Mouse (Mus musculus) lung, postnatal 0 days (tissue): ENCODE data around the gene Cyth1. TPM values are rescaled to one million over a fixed set of nuclear protein-coding genes. Genes with fewer than 3 reads are reported as not detected.
A peak's percentile ranks its signal among the peaks of the same experiment; 100 is the strongest.

Experiments
- ATAC-seq: fragments of 200-750 bp; cut with Nextera tagmentation; 2 replicates; pipeline ENCODE4 v1.8.0; 2017; ENCODE audit warnings: moderate library complexity
- DNase-seq: peaks from one replicate; pipeline ENCODE4 v3.0.0-alpha.2; 2016; ENCODE audit warnings: low spot score
- H3K27ac ChIP-seq: fragments of 300-500 bp; sonication (generic); 2 replicates; pipeline ENCODE4 v1.5.1; 2014; ENCODE audit warnings: antibody characterized with exemption, mild to moderate bottlenecking, low read length, mixed read lengths
- H3K27me3 ChIP-seq: fragments of 300-500 bp; sonication (generic); replicated peaks from 2 replicates; pipeline ENCODE4 v1.6.1; 2014; ENCODE audit warnings: low read length, mixed read lengths; ENCODE audit not compliant: insufficient read depth
- H3K36me3 ChIP-seq: fragments of 300-500 bp; sonication (generic); 2 replicates; pipeline ENCODE4 v1.6.1; 2014; ENCODE audit warnings: low read length, mixed read lengths; ENCODE audit not compliant: insufficient read depth
- H3K4me1 ChIP-seq: fragments of 300-500 bp; sonication (generic); 2 replicates; pipeline ENCODE4 v1.6.1; 2014; ENCODE audit warnings: antibody characterized with exemption, low read depth, low read length, mixed read lengths; ENCODE audit not compliant: insufficient read depth
- H3K4me2 ChIP-seq: fragments of 300-500 bp; sonication (generic); replicated peaks from 2 replicates; pipeline ENCODE4 v1.6.1; 2014; ENCODE audit warnings: low read depth, mild to moderate bottlenecking, low read length, moderate library complexity, mixed read lengths
- H3K4me3 ChIP-seq: fragments of 300-500 bp; sonication (generic); 2 replicates; pipeline ENCODE4 v1.5.1; 2014; ENCODE audit warnings: low read depth, low read length
- H3K9ac ChIP-seq: fragments of 300-500 bp; sonication (generic); replicated peaks from 2 replicates; pipeline ENCODE4 v1.6.1; 2014; ENCODE audit warnings: low read depth, mild to moderate bottlenecking
- H3K9me3 ChIP-seq: fragments of 300-500 bp; sonication (generic); 2 replicates; pipeline ENCODE4 v1.6.1; 2016; ENCODE audit warnings: low read length, mixed read lengths
- CTCF ChIP-seq: IDR thresholded peaks from 2 replicates; pipeline ENCODE4 v1.5.1; 2016; ENCODE audit warnings: antibody characterized with exemption, mild to moderate bottlenecking
- EP300 ChIP-seq: IDR thresholded peaks from 2 replicates; pipeline ENCODE4 v1.6.1; 2016; ENCODE audit warnings: antibody characterized with exemption, mild to moderate bottlenecking, control low read depth
- WGBS: fragments of 180-500 bp; shearing (Covaris S2); extraction: QIAGEN DNeasy Blood & Tissue Kit; methylation state at CpG from one replicate; pipeline ENCODE4 v1.1.7; 2014; 5-methylcytosine and 5-hydroxymethylcytosine counted together
- polyA plus RNA-seq: library from polyadenylated mRNA; unstranded; fragments of >200 nt; fragmentation: Nextera tagmentation; extraction: Ambion mirVana; gene quantifications from 2 replicates; pipeline ENCODE4 v1.2.1, GENCODE M21; 2015

Cyth1 gene
- polyA plus RNA-seq, 1 experiment from 2014 or later: 19.5 TPM

DNA sequence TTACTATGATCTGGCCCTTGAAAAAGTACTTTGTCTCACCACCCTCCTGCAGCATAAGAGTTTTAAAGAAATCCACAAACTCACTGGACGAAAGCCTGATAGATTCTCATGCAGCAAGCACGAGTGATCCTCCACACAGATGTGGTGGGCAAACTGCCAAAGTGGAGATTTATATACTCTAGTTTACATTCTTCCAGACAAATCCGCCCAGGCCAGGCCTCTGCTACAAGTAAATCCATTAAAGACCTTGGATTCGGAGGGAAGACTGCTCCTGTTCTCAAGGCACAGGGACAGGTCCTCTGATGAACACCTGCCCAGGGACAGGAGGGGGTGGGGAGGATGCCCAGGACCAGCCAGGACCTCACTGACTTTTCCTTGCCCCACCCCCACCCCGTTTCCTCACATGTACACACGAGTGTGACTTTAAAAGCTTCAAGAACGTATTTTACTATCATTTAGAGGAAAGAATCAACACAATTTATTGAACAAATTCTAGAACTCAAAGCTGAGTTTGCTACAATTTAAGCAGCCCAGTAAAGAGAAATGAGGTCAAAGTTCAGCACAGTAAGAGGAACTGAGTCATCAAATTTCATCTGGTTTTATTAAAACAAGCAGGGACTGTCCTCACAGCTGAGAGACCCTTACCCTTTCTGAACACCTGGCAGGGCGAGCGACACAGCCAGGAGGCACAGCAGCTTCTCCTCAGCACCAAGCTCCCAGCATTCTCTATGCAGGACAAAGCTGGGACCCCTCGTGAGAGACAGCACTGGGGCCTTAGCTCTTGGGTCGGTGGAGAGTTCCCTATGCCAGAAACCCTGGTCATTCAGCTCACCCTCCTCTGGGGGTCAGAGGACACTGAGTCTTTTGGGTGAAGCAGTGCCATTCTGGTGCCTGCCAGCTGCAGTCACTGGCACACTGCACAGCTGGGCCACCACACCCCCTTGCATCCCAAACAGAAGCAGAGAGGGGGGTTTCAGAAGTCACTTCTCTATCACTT is 47.3 kb downstream of the Cyth1 start:
- H3K4me2 ChIP-seq: no peak overlapping the region
- H3K27ac ChIP-seq: 0 out of 2 replicates have a peak overlapping the region, but pooled peaks have one; percentile 5
- H3K27me3 ChIP-seq: no peaks in the 10 kb centered on the region
- H3K9ac ChIP-seq: no peak overlapping the region
- no peaks in the 10 kb centered on the region for H3K9me3 ChIP-seq
- no peak overlapping the region for H3K4me3 ChIP-seq
- H3K36me3 ChIP-seq: no peaks in the 10 kb centered on the region
- TF ChIP-seq EP300 (no peak), CTCF (no peak)
- WGBS: 20% methylated on average over 11 of the region's 11 CpGs
- peaks cover 63% of the 10 kb centered on the region for H3K4me1 ChIP-seq
- DNase-seq (peak; percentile 49), ATAC-seq (no peak)

DNA sequence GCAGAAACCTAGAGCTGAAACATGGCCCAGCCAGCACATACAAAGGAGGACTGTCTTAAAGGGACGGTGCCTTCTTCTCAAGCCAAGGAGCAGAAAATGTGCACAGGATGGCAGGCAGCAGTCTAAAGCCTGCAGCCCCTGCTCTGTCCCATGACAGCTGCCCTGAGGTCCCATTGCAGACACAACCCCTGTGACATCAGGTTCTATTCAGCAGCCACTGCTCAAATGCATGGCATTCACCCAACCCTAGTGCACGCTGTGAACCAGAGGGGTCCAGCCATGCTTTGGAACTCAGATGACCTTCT is 50.1 kb downstream of the Cyth1 start:
- Histone ChIP-seq H3K27ac (0 out of 2 replicates have a peak overlapping the region, but pooled peaks have one; percentile 35), H3K9ac (no peak overlapping the region), H3K4me3 (no peak overlapping the region), H3K27me3 (no peaks in the 10 kb centered on the region), H3K4me2 (no peak overlapping the region; the same call in 1 of the 2 replicates), H3K4me1 (peaks cover 78% of the 10 kb centered on the region), H3K9me3 (no peaks in the 10 kb centered on the region), H3K36me3 (no peaks in the 10 kb centered on the region)
- WGBS: 41% methylated on average over 2 of the region's 2 CpGs
- DNase-seq: no peak
- ATAC-seq: no peak
- TF ChIP-seq CTCF (no peak), EP300 (no peak)

DNA sequence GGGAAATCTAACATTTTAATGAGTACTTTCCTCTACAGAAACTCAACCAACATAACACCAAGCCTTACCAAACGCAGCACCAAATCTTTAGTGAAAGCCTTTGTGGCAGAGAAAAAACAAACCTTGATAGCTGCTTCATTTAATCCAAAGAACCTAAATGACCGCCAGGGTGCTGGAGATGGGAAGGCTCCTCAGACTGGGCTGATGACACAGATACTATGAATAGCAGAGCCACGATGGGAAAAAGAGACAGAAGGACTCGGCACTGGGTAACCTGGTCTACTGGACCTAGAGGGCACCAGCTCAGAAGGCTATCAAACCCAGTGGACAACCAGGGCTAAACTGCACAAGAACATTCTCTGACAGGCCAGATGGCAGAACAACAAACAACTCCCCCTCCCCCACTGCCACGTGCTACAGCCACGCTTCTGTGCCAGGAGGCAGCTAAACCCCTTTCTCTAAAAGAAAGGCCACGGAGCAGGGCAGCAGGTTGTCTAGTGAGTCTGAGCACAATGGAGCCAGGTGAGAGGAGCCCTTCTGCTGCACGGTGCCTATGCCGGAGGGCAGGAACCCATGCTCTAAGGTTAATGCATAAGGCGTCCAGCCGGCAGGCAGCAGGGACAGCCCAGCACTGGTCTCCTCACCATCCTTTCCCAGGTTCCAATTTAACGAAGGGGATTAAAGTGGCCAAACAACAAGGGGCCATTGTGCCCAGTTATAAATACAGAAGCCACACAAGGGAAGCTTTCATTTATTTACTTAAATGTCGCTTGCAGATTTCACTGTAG is 50.7 kb downstream of the Cyth1 start:
- Histone ChIP-seq H3K4me2 (peak overlapping the region; percentile 8; the same call in 1 of the 2 replicates), H3K4me1 (peaks cover 75% of the 10 kb centered on the region), H3K27me3 (no peaks in the 10 kb centered on the region), H3K36me3 (no peaks in the 10 kb centered on the region), H3K27ac (peak overlapping the region; percentile 35; the same call in 1 of the 2 replicates), H3K9me3 (no peaks in the 10 kb centered on the region), H3K9ac (no peak overlapping the region), H3K4me3 (no peak overlapping the region)
- ATAC-seq (no peak), DNase-seq (no peak)
- TF ChIP-seq CTCF (0 out of 2 replicates have a peak, but pooled peaks have one; percentile 3), EP300 (no peak)
- WGBS: 33% methylated on average over 13 of the region's 13 CpGs

DNA sequence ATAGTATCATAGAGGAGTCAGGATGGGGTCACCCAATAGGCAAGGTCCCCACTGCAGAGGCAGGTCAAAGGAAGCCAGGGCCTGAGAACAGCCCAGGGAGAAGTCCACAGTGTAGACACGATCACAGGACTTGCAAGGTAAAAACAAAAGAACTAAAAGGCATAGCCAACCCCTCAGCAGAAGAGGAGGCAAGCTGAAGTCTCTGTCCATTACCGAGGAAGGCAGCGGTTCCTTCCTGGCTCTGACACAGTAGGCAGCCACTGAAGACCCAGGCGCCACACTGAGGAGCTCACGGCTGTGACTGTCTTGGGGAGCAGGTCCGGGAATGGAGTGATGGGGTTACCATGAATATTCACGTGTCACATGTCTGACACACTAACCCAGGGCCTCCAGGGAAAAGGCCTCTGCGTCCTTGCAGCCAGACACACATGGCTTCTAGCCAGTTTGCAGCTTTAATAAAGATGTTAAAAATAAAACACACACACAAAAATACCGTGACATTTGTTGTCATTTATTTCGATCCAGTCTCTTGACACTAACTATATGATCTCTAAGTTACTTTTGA is 51.5 kb downstream of the Cyth1 start:
- 56% methylated on average over 10 of the region's 10 CpGs for WGBS
- Histone ChIP-seq H3K4me2 (no peak overlapping the region), H3K4me1 (peaks cover 68% of the 10 kb centered on the region), H3K9ac (no peak overlapping the region), H3K9me3 (no peaks in the 10 kb centered on the region), H3K4me3 (no peak overlapping the region), H3K27ac (0 out of 2 replicates have a peak overlapping the region, but pooled peaks have one; percentile 26), H3K36me3 (no peaks in the 10 kb centered on the region), H3K27me3 (no peaks in the 10 kb centered on the region)
- ATAC-seq (no peak), DNase-seq (no peak)
- TF ChIP-seq CTCF (no peak), EP300 (no peak)

DNA sequence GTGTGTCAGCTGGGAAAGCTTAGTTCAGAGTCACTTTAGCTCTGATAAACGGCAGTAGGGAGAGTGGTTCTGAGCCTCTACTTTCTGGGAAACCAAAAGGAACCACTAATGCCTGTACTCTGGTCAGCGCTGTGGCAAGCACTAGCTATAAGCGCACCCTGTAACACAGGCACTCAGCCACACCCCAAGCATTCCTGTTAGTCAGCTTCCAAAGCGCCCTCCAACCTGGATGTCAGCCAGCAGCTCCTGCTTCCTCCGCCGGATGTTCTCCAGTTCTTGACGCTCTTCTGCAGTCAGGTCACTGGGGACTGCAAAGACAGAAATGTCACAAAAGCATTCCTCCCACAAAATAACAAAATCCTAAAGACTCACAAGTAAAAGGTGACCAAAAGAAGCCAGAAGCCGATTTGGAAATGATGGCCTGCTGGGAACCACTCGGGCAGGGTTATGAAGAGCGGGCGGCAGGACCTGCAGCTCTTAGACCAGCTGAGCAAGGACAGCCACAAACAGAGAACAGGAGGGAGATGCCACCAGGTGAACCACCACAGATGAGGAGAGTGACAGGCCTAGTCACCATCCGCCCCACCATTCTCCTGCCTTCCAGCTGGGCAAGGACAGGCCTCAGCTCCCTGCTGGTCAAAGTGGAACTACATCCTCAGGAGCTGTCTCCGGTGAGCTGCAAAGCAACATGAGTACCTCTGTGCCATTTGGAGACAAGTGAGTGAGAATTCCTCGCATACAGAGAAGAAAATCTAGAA is 54.8 kb downstream of the Cyth1 start:
- Histone ChIP-seq H3K9ac (no peak overlapping the region), H3K36me3 (peaks cover 7% of the 10 kb centered on the region; the same call in 1 of the 2 replicates), H3K4me2 (0 out of 2 replicates have a peak overlapping the region, but pooled peaks have one; percentile 5), H3K27ac (peak overlapping the region; percentile 73), H3K9me3 (no peaks in the 10 kb centered on the region), H3K27me3 (no peaks in the 10 kb centered on the region), H3K4me3 (no peak overlapping the region), H3K4me1 (peaks cover 43% of the 10 kb centered on the region)
- WGBS: 27% methylated on average over 14 of the region's 14 CpGs
- ATAC-seq (peak; percentile 90), DNase-seq (peak; percentile 94)
- TF ChIP-seq EP300 (peak; percentile 52; the same call in 1 of the 2 replicates), CTCF (peak; percentile 56)
